Mouse (Mus musculus) brain, adult 2 months (tissue): ENCODE results near the gene Tns3.

Experiments
- DNase-seq: peaks from one replicate; pipeline ENCODE4 v3.0.0; 2011; ENCODE audit warnings: low read depth, low spot score

Gene Tns3

DNA sequence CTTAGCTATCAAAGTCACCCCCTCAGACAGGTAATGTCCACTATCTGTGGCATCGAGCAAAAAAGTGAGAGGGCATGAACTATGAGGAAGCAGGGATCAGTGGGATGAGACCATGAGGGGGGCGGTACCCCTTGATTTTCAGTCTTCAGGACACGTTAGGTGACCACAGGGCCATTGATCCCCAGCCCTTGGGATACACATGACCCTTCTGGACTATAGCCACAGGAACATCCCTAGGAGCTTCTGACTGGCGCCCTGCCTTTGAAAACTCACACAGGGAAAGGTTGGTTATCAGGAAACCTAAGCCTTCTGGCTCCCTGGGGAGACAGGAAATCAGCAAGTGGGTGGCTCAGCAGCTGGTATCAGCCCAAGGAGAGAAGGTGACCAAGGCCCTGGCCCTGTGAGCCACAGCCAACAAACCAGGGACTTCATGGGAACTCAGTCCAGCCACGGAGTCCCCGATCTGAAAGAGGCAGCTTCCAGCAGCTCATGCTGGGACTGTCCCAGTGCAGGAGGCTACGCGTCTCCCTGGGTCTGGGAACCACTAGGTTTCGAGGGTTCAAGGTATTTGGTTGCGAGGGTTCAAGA, 12.8 kb downstream of the Tns3 start:
- DNase-seq = no peak

DNA sequence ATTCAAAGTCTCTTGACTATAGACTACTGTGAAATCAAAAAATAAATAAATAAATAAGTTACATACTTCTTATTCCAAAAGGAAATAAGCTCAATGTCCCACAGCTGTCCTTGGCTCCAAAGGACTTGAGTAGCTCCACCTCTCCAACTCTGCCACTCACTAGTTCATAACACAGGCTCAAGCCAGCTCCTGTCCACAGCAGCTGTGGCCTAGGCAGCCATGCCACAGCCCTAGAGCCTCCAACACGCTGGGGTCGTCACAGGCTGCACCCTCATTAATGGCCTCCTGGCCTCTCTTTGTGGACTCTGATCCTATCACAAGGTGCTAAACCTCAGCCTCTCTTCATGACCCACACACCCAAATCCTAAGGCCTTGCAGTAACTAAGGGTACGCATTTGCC, 18.7 kb downstream of the Tns3 start:
- no peak for DNase-seq

GRCm38 (mm10) chr11:8644272-8644671, 20.1 kb downstream of the Tns3 start:
- DNase-seq = no peak

DNA sequence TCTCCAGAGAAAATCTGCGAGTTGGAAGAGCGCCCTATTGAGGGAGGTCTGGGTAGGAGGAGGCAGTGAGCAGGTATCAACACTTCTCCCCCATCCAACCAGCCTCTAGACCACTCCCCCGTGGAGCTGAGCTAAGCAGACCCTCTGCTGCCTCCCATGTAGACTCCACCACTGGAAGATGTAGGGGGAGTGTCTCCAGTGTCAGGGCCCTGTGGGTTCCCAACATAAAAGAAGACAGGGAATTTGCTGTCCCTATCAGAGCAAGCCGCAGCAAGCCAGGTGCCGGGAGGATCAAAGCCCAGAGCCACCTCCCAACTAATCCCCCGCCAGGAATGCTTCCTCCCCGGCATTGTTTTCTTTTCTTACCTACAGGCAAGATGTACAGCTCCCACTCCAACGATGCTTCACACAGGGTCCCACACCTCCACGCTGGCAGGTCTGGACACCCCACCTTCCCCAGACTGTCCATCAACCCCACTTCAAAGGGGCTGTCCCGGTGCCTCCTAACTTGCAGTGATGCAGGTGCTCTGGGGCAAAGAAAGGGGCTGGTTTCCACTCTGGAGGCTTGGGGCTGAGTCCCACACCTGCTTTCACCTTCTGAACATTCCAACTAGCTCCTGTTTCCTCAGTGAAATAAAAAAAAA, 22.6 kb downstream of the Tns3 start:
- no peak for DNase-seq

GRCm38 (mm10) chr11:8639726-8640125, 24.6 kb downstream of the Tns3 start:
- DNase-seq = no peak

GRCm38 (mm10) chr11:8639007-8639718, 25.2 kb downstream of the Tns3 start:
- DNase-seq = peak; percentile 36

DNA sequence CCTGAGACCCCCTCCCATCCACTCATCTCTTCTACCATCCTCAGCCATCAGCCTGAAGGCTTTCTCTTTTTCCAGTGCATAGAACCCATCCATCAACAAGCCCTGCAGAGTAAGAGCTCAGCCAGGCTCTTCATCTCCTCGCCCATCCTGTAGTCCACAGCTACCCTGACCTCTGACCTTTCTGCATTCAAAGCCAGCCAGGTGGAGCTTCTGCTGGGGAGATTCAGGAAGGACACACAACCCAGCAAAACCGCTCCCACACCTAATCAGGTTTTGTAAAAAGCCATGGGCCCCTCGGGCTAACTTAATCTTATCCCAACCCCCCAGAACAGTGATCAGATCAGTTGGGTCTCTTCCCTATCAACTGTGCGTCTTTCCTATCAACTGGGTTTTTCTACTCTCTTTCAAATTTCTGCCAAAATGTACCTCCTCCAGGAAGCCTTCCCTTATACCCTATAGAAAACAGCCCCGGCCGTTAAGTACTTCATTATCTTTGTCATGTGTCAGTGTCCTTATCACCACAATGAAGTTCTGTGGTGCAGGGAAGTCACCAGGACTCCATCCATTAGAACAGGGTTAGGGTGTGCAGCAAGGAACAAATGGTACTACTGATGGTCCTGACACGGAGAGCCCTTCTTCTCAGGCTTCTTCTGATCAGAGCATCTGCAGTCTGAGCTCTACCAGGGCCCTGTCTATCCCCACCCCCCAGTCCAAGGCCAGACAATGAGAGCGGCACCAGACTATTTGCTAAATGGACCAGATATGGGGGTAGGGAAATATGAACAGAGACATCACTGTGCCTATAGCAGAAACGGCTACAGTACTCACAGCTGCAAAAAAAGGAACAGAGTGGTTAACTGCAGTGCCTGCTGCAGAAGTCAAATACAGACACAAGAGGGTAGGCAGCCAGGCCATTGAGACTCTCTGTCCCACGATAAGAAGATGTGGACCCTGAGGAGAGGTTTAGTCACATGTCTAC, 26.6 kb downstream of the Tns3 start:
- peak; percentile 47 for DNase-seq

- DNase-seq = no peak
These were observed 27.7 kb downstream of the Tns3 start for GRCm38 (mm10) chr11:8636680-8637079.

DNA sequence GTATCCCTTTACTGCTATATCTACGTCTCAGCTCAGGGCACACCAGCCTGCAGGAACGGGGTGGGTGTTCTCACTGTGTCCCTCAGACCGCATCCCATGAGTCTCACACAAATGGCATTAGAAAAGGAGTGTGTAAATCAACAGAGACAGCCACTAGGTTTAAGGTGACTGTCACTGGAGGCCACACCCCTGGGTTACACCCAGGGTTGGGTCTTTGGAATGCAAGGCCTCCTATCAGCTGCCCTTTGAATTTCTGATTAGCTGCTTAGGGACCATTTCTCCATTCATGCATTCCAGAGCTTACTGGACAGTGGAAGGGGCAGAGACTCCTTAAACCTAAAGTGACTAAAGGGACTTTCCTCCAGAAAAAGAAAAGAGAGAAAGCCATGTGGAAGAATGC, 28.6 kb downstream of the Tns3 start:
- no peak for DNase-seq

- no peak for DNase-seq
These were observed 29.5 kb downstream of the Tns3 start for GRCm38 (mm10) chr11:8634728-8635410.

GRCm38 (mm10) chr11:8632163-8632562, 32.2 kb downstream of the Tns3 start:
- DNase-seq = no peak

- DNase-seq = peak; percentile 22
These were observed 34.4 kb downstream of the Tns3 start for GRCm38 (mm10) chr11:8629862-8630390.

GRCm38 (mm10) chr11:8629326-8629725, 35.0 kb downstream of the Tns3 start:
- DNase-seq = no peak

DNA sequence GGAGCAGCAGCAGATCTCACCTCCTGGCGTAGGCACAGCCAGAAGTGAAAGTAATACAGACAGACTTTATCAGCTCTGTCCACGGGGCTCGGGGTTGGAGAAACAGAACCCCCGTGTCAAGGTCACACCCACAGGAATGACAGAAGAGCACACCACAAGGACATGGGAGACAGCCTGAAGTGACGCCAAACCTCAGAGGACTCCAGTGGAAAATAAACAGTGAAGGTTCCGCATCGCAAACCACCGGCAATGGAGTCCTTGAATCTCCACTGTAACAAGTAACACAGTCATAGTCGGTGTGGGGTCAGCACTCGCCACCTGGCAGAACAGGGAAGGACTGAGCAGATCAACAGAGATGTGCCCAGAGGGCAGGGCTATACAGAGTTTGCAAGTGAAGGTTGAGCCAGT, 35.5 kb downstream of the Tns3 start:
- no peak for DNase-seq

DNA sequence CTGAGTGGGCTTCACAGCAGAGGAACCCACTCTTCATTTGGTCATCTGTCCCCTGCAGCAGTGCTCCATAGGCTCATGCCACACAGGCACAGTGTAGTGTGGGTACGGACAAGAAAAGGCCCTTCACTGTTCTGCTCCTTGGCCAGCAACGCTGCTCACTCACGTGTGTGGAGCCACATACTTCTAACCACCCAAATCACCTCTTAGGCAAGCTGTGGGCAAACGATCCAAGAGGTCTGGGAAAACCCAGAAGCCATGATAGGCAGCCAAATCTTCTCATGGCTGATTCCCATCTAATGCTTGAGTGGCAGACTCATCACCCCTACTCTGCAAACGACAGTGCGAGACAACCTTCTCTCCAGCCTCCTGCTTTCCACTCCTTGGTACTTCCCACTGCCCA, 37.2 kb downstream of the Tns3 start:
- DNase-seq = no peak

DNA sequence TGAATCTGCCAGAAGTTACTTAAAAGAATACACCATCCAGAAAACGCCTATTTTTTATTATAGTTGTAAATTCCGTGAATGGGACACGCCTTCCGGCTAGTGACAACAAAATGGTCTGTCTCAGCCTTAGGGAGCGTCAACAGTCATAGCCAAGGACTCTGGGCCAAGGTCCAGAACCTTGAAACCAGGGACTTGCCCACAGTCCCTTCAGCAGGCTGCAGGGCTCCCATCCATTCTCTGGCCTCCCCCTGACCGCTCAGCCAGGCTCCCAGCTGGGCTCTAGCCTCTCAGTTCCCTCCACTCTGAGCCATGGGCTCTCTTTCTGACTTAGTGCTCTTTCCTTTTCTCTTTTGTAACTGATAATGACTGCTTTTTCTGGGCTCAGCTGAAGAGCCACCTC, 37.6 kb downstream of the Tns3 start:
- DNase-seq = no peak

GRCm38 (mm10) chr11:8625915-8626604, 38.3 kb downstream of the Tns3 start:
- DNase-seq = no peak

GRCm38 (mm10) chr11:8625451-8625850, 38.9 kb downstream of the Tns3 start:
- no peak for DNase-seq

GRCm38 (mm10) chr11:8624179-8624886, 40.0 kb downstream of the Tns3 start:
- DNase-seq = peak; percentile 55

GRCm38 (mm10) chr11:8623852-8624178, 40.5 kb downstream of the Tns3 start:
- DNase-seq = no peak
